Mouse (Mus musculus) E14TG2a.4 (cell line): ENCODE measurements around the gene Gm9999.

Experiments used
- H3K27me3 ChIP-seq: 2 replicates; pipeline ENCODE4 v1.6.1; 2014; ENCODE audit warnings: low read length, control low read depth; ENCODE audit not compliant: insufficient read depth
- H3K36me3 ChIP-seq: 2 replicates; pipeline ENCODE4 v1.6.1; 2014; ENCODE audit warnings: low read length, control low read depth; ENCODE audit not compliant: insufficient read depth
- H3K4me1 ChIP-seq: replicated peaks from 2 replicates; pipeline ENCODE4 v1.6.1; 2014; ENCODE audit warnings: low read depth, low read length, control low read depth
- H3K4me3 ChIP-seq: replicated peaks from 2 replicates; pipeline ENCODE4 v1.5.1; 2014; ENCODE audit warnings: mild to moderate bottlenecking, low read length
- H3K9me3 ChIP-seq: 2 replicates; pipeline ENCODE4 v1.6.1; 2014; ENCODE audit warnings: low read length, control low read depth
- CTCF ChIP-seq: conservative IDR thresholded peaks from 2 replicates; pipeline ENCODE4 v1.5.1; 2014; ENCODE audit warnings: low read length
- NANOG ChIP-seq: IDR thresholded peaks from 2 replicates; pipeline ENCODE4 v1.6.1; 2014; ENCODE audit warnings: borderline replicate concordance, low read length, mixed read lengths
- POU5F1 ChIP-seq: IDR thresholded peaks from 2 replicates; pipeline ENCODE4 v1.6.1; 2014; ENCODE audit warnings: low read length, borderline replicate concordance

Gm9999 gene

DNA sequence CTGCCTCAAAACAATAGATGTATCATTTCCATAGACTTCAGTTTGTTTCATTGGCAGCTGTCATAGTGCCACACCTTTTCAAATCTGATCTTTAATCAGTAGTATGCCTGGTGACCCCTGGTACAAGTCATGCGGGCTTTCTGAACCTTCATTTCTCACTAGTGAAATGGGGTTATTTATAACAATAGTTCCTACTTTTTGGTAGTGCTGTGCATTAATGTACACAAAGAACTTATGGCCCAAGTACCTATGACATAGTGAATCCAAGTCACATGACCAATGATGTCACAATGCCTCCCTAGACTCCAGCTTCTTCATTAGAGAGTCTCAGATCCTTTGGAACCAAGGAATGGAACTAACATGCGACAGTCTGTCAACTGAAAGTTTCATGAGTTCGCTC is at the start of gene Gm9999:
Gm9999 (plus strand) TSS at position 301 of the 400 bp plus-strand sequence.
- Histone ChIP-seq H3K27me3 (no peaks in the 10 kb centered on the region), H3K4me3 (no peak within 1 kb of the TSS), H3K4me1 (0 out of 2 replicates have a peak, but pooled peaks cover 4% of the 10 kb centered on the region), H3K9me3 (no peaks in the 10 kb centered on the region), H3K36me3 (no peaks in the 10 kb centered on the region)
- no peak for TF ChIP-seq CTCF
- no peak for TF ChIP-seq NANOG
- TF ChIP-seq POU5F1: no peak

DNA sequence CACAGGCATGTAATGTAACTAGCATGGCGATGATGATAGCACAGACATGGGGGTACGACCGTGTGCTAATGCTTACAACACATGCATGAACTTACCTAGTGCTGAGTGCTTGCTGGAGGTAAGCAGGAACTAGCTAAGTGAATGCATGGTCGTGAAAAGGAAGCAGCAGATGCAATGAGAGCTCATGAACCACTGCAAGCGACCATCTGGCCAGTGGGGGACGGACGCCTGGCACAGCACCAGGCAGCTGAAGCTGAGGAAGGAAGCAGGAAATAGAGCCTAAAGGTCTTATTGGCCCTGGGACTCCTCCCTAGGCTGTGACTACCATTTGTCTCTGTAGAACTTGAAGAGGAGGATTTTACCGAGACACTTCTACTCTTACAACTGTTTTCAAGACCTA is 48.6 kb upstream of the Gm9999 start:
- Histone ChIP-seq H3K27me3 (no peaks in the 10 kb centered on the region), H3K36me3 (peaks cover 55% of the 10 kb centered on the region), H3K9me3 (no peaks in the 10 kb centered on the region), H3K4me1 (no peaks in the 10 kb centered on the region), H3K4me3 (no peak overlapping the region)
- TF ChIP-seq CTCF (no peak), POU5F1 (no peak), NANOG (no peak)

DNA sequence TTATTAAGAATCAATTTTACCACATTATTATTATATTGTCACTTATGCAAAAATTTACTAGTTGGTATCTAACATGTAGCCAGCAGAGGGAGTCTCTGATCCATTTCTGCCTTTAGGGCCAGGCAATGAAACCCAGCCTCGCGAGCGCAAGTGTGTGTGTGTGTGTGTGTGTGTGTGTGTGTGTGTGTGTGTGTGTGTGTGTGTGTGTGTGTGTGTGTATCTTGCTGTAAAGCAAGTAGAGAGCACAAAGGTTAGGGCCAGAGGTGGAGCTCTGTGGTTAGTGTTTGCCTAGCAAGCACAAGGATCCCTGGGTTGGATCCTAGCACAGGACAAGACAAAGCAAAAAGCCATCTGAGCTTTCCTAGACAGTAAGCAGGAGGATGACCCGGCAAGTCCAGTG is 47.5 kb upstream of the Gm9999 start:
- no peak for TF ChIP-seq POU5F1
- 0 out of 2 replicates have a peak, but pooled peaks have one; percentile 4 for TF ChIP-seq CTCF

DNA sequence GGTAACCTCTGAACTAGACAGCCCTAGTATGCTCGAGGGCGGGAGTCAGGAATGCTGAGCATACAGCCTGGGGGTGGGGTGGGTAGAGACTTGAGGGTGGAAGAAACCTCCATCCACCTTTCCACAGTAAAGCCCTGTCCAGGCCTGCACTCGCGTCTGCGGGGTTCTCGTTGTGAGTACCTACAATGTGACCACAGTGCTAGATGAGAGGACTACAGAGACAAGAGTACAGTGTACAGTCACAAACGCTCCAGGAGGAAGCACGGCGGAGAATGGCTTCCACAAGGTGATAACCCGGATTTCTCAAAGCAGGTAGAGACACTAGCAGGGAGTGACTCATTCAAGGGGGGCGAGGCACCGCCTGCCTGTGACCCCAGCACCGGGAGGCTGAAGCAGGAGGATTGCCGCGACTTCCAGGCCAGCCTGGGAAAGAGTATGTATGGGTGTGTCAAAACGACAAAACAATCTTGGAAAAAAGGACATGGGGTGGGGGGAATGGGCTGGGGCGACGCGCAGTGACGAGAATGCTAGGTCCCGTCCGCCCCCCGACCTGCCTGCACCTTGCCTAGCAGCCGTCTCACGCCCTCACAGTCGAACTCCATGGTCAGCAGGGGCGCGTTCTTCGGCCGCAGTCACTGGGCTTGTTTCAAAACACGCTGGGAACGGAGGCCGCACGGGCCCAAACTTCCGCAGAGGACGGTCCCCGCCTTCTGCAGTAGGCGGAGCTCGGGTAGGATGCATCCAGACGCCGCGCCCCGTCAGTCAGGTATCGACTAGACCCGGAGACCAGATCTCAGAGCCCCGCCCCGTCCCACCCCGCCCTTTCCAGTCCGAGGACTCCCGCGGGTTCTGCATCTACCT is 25.3 kb upstream of the Gm9999 start, which contains the start of gene Uevld:
Uevld (minus strand) TSS at position 697 of the 861 bp plus-strand sequence.
- TF ChIP-seq POU5F1 (no peak), CTCF (no peak), NANOG (no peak)
- Histone ChIP-seq H3K27me3 (peaks cover 8% of the 10 kb centered on the region; the same call in 1 of the 2 replicates), H3K4me1 (peaks cover 25% of the 10 kb centered on the region), H3K4me3 (peak within 1 kb of the TSS; percentile 87), H3K36me3 (peaks cover 27% of the 10 kb centered on the region), H3K9me3 (no peaks in the 10 kb centered on the region)

More for the DNA sequence above, 47.5 kb upstream of the Gm9999 start:
- H3K4me3 ChIP-seq: no peak overlapping the region
- no peaks in the 10 kb centered on the region for H3K9me3 ChIP-seq
- H3K27me3 ChIP-seq: no peaks in the 10 kb centered on the region
- peaks cover 58% of the 10 kb centered on the region for H3K36me3 ChIP-seq
- no peaks in the 10 kb centered on the region for H3K4me1 ChIP-seq

DNA sequence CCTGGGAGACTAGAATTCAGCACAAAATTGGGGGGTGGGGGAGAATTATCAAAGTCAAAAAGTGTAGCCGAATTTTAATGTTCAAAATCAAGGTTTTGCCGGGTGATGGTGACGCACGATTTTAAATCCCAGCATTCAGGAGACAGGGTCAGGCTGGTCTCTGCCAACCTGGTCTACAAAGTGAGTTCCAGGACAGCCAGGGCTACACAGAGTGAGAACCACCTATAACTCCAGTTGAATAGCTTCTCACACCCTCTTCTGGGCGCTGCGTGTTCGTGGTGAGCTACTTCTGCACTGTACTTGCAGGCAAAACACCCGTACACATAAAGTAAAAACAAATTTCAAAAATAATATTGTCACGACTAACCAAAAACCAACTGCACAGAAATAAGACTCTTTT is 24.5 kb upstream of the Gm9999 start:
- H3K4me3 ChIP-seq: peak overlapping the region; percentile 23; the same call in 1 of the 2 replicates
- peaks cover 19% of the 10 kb centered on the region for H3K36me3 ChIP-seq
- peaks cover 30% of the 10 kb centered on the region for H3K4me1 ChIP-seq
- no peak for TF ChIP-seq POU5F1
- TF ChIP-seq NANOG: no peak
- no peak for TF ChIP-seq CTCF
- no peaks in the 10 kb centered on the region for H3K9me3 ChIP-seq
- H3K27me3 ChIP-seq: peaks cover 8% of the 10 kb centered on the region; the same call in 1 of the 2 replicates

DNA sequence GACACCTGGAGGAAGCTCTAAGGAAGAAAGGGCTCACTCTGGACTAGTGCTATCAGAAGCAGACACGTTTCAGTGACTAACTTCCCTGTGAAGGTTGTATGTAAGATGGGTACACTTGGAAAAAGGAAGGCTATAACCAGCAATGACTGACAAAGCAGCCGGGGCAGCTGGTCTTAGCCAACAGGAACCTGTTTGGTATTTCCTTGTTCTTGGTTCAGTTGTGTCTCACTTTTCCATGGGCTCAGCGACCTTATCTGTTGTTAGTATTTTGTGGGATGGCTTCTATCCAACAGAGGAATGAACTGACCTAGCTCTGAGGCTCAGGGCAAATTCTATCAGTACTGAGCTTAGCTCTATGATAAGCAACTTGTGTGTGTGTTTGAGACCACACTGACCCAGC is 22.4 kb upstream of the Gm9999 start:
- Histone ChIP-seq H3K36me3 (no peaks in the 10 kb centered on the region), H3K4me3 (no peak overlapping the region), H3K4me1 (peaks cover 29% of the 10 kb centered on the region), H3K9me3 (no peaks in the 10 kb centered on the region), H3K27me3 (peaks cover 8% of the 10 kb centered on the region; the same call in 1 of the 2 replicates)
- no peak for TF ChIP-seq NANOG
- TF ChIP-seq POU5F1: no peak
- TF ChIP-seq CTCF: no peak

DNA sequence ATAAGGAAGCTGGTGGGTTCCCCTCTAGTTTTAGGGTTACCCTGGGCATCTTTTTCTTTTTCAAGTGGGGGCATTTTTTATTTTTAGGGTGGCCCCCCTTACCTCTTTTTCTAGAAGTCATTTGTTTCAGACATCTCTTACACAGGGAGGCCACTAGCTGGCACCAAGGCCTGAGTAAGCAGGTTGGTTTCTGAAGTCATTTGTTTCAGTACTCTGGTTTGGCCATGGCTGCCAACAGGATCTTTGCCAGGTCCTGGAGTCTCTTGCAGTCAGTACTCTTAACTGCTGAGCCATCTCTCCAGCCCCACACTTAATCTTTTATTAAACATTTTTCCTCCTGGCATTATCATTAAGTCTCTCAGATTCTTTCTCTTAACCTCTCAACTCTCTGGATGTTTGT is 21.2 kb upstream of the Gm9999 start:
- Histone ChIP-seq H3K4me3 (no peak overlapping the region), H3K4me1 (peaks cover 25% of the 10 kb centered on the region), H3K9me3 (no peaks in the 10 kb centered on the region), H3K36me3 (no peaks in the 10 kb centered on the region), H3K27me3 (peaks cover 8% of the 10 kb centered on the region; the same call in 1 of the 2 replicates)
- no peak for TF ChIP-seq POU5F1
- no peak for TF ChIP-seq CTCF
- no peak for TF ChIP-seq NANOG

DNA sequence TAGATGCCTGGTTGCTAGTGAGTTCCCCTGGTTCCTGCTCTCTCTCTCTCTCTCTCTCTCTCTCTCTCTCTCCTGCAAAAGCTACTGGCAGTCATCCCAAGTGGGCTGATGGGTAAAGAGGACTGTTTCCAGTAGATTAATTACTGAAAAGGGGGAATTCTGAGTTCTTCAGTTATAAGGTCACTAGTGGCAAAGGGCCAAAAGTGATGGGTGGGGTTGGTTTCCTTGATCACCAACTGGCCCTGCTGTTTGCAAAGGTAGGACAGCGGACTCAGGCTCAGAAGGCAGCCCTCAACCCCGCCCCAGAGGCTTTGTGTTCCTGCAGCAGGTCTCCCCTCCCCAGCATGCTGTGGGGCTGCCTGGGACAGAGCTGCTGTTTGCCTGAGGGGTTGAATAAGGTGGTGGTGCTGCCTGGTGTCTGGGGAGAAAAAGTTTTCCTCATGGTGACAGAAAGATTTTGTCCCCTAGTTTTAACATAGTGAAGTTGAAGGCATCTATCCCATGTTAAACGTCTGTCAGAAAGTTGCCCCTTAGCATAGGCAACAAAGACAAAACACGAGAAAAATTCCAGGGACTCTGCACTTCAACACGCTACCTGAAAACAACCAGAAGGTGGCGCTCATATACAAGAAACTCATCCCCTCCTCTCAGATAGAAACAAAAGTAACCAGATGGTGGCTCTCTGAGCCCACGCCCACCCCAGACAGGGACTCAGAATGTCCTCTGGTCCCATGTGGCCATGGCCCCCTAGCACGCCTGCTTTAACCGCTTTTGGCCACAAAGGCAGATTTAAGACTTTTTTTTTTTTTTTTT is 20.4 kb upstream of the Gm9999 start:
- H3K4me1 ChIP-seq: peaks cover 19% of the 10 kb centered on the region
- peaks cover 8% of the 10 kb centered on the region; the same call in 1 of the 2 replicates for H3K27me3 ChIP-seq
- H3K4me3 ChIP-seq: no peak overlapping the region
- H3K9me3 ChIP-seq: no peaks in the 10 kb centered on the region
- TF ChIP-seq NANOG (no peak), CTCF (peak; percentile 47)
- no peaks in the 10 kb centered on the region for H3K36me3 ChIP-seq
